Mouse (Mus musculus) forebrain, embryonic 12.5 days (tissue): ENCODE data around the gene Rabgef1. TPM values are rescaled to one million over a fixed set of nuclear protein-coding genes. Genes with fewer than 3 reads are reported as not detected.

Experiments
- ATAC-seq: fragments of 200-750 bp; cut with Nextera tagmentation; 2 replicates; pipeline ENCODE4 v1.8.0; 2017; ENCODE audit warnings: moderate TSS enrichment; ENCODE audit not compliant: low FRiP score
- H3K27ac ChIP-seq: fragments of 300-500 bp; sonication (generic); 2 replicates; pipeline ENCODE4 v1.5.1; 2016; ENCODE audit warnings: mild to moderate bottlenecking
- H3K27me3 ChIP-seq: fragments of 300-500 bp; sonication (generic); 2 replicates; pipeline ENCODE4 v1.6.1; 2016; ENCODE audit warnings: mild to moderate bottlenecking
- H3K36me3 ChIP-seq: fragments of 300-500 bp; sonication (generic); replicated peaks from 2 replicates; pipeline ENCODE4 v1.6.1; 2016; ENCODE audit warnings: mild to moderate bottlenecking
- H3K4me1 ChIP-seq: fragments of 300-500 bp; sonication (generic); 2 replicates; pipeline ENCODE4 v1.6.1; 2016
- H3K4me2 ChIP-seq: fragments of 300-500 bp; sonication (generic); 2 replicates; pipeline ENCODE4 v1.6.1; 2016; ENCODE audit warnings: mild to moderate bottlenecking, moderate library complexity
- H3K4me3 ChIP-seq: fragments of 300-500 bp; sonication (generic); replicated peaks from 2 replicates; pipeline ENCODE4 v1.5.1; 2016; ENCODE audit warnings: mild to moderate bottlenecking
- H3K9ac ChIP-seq: fragments of 300-500 bp; sonication (generic); 2 replicates; pipeline ENCODE4 v1.6.1; 2016; ENCODE audit warnings: mild to moderate bottlenecking
- H3K9me3 ChIP-seq: fragments of 300-500 bp; sonication (generic); 2 replicates; pipeline ENCODE4 v1.6.1; 2016
- WGBS: fragments of 180-500 bp; shearing (Covaris S2); methylation state at CpG from one replicate; pipeline ENCODE4 v1.1.7; 2016; 5-methylcytosine and 5-hydroxymethylcytosine counted together
- polyA plus RNA-seq: library from polyadenylated mRNA; unstranded; fragments of >200 nt; fragmentation: Nextera tagmentation; extraction: Ambion mirVana; gene quantifications from 2 replicates; pipeline ENCODE4 v1.2.1, GENCODE M21; 2016

Gene Rabgef1
- polyA plus RNA-seq, 1 experiment from 2014 or later, result 31.5 TPM

GRCm38 (mm10) chr5:130180362-130180761 is 8.8 kb downstream of the Rabgef1 start:
- no peaks in the 10 kb centered on the region for H3K27me3 ChIP-seq
- H3K9ac ChIP-seq, result no peak overlapping the region
- WGBS, result 66% methylated on average over 7 of the region's 7 CpGs
- no peaks in the 10 kb centered on the region for H3K4me1 ChIP-seq
- no peak for ATAC-seq
- no peak overlapping the region for H3K4me2 ChIP-seq
- H3K36me3 ChIP-seq, result no peaks in the 10 kb centered on the region
- H3K27ac ChIP-seq, result no peak overlapping the region
- no peak overlapping the region for H3K4me3 ChIP-seq
- no peaks in the 10 kb centered on the region for H3K9me3 ChIP-seq

GRCm38 (mm10) chr5:130181740-130182540 is 10.3 kb downstream of the Rabgef1 start:
- no peak for ATAC-seq
- Histone ChIP-seq H3K9ac (no peak overlapping the region), H3K9me3 (no peaks in the 10 kb centered on the region), H3K4me2 (no peak overlapping the region), H3K27me3 (no peaks in the 10 kb centered on the region), H3K4me1 (peaks cover 1% of the 10 kb centered on the region; the same call in 1 of the 2 replicates), H3K27ac (no peak overlapping the region), H3K36me3 (no peaks in the 10 kb centered on the region), H3K4me3 (no peak overlapping the region)
- WGBS, result 89% methylated on average over 6 of the region's 6 CpGs

GRCm38 (mm10) chr5:130182541-130182821 is 10.9 kb downstream of the Rabgef1 start:
- no peak overlapping the region for H3K4me2 ChIP-seq
- H3K27me3 ChIP-seq, result no peaks in the 10 kb centered on the region
- no peak for ATAC-seq
- no peak overlapping the region for H3K27ac ChIP-seq
- H3K36me3 ChIP-seq, result no peaks in the 10 kb centered on the region
- no peak overlapping the region for H3K4me3 ChIP-seq
- 89% methylated on average over 3 of the region's 3 CpGs for WGBS
- no peak overlapping the region for H3K9ac ChIP-seq
- no peaks in the 10 kb centered on the region for H3K9me3 ChIP-seq
- peaks cover 2% of the 10 kb centered on the region; the same call in 1 of the 2 replicates for H3K4me1 ChIP-seq

GRCm38 (mm10) chr5:130184193-130184856 is 12.7 kb downstream of the Rabgef1 start:
- H3K9ac ChIP-seq, result no peak overlapping the region
- H3K4me2 ChIP-seq, result no peak overlapping the region
- H3K4me1 ChIP-seq, result peaks cover 2% of the 10 kb centered on the region; the same call in 1 of the 2 replicates
- WGBS, result 93% methylated on average over 9 of the region's 9 CpGs
- H3K36me3 ChIP-seq, result no peaks in the 10 kb centered on the region; the same call in 1 of the 2 replicates
- H3K9me3 ChIP-seq, result no peaks in the 10 kb centered on the region
- no peaks in the 10 kb centered on the region for H3K27me3 ChIP-seq
- H3K27ac ChIP-seq, result no peak overlapping the region
- no peak overlapping the region for H3K4me3 ChIP-seq
- no peak for ATAC-seq

GRCm38 (mm10) chr5:130185312-130185711 is 13.7 kb downstream of the Rabgef1 start:
- H3K4me1 ChIP-seq, result peaks cover 2% of the 10 kb centered on the region; the same call in 1 of the 2 replicates
- ATAC-seq, result no peak
- no peak overlapping the region for H3K4me3 ChIP-seq
- H3K4me2 ChIP-seq, result no peak overlapping the region
- H3K9me3 ChIP-seq, result no peaks in the 10 kb centered on the region
- H3K27ac ChIP-seq, result no peak overlapping the region
- H3K27me3 ChIP-seq, result no peaks in the 10 kb centered on the region
- 91% methylated on average over 6 of the region's 6 CpGs for WGBS
- H3K36me3 ChIP-seq, result peaks cover 8% of the 10 kb centered on the region
- H3K9ac ChIP-seq, result no peak overlapping the region

- Histone ChIP-seq H3K27me3 (no peaks in the 10 kb centered on the region), H3K36me3 (peaks cover 26% of the 10 kb centered on the region), H3K4me2 (no peak overlapping the region), H3K9ac (no peak overlapping the region), H3K4me1 (peaks cover 2% of the 10 kb centered on the region; the same call in 1 of the 2 replicates), H3K27ac (no peak overlapping the region), H3K4me3 (no peak overlapping the region), H3K9me3 (no peaks in the 10 kb centered on the region)
- 43% methylated on average over 7 of the region's 7 CpGs for WGBS
- no peak for ATAC-seq
Observed at GRCm38 (mm10) chr5:130187383-130187782, 15.8 kb downstream of the Rabgef1 start.

GRCm38 (mm10) chr5:130190909-130191308 is 19.3 kb downstream of the Rabgef1 start:
- Histone ChIP-seq H3K4me3 (no peak overlapping the region), H3K27ac (no peak overlapping the region), H3K4me1 (peaks cover 2% of the 10 kb centered on the region; the same call in 1 of the 2 replicates), H3K4me2 (no peak overlapping the region), H3K9ac (no peak overlapping the region), H3K27me3 (no peaks in the 10 kb centered on the region), H3K36me3 (peaks cover 51% of the 10 kb centered on the region), H3K9me3 (no peaks in the 10 kb centered on the region)
- no peak for ATAC-seq
- WGBS, result 91% methylated on average over 6 of the region's 6 CpGs

- Histone ChIP-seq H3K27me3 (no peaks in the 10 kb centered on the region), H3K9ac (no peak overlapping the region), H3K36me3 (peaks cover 51% of the 10 kb centered on the region), H3K4me3 (no peak overlapping the region), H3K9me3 (no peaks in the 10 kb centered on the region), H3K4me2 (no peak overlapping the region), H3K27ac (no peak overlapping the region), H3K4me1 (peaks cover 2% of the 10 kb centered on the region; the same call in 1 of the 2 replicates)
- 94% methylated on average over 6 of the region's 6 CpGs for WGBS
- ATAC-seq, result no peak
Observed at GRCm38 (mm10) chr5:130191865-130192264, 20.3 kb downstream of the Rabgef1 start.

- no peak for ATAC-seq
- Histone ChIP-seq H3K27ac (no peak overlapping the region), H3K36me3 (peaks cover 51% of the 10 kb centered on the region), H3K27me3 (no peaks in the 10 kb centered on the region), H3K4me3 (no peak overlapping the region), H3K9me3 (no peaks in the 10 kb centered on the region), H3K4me2 (no peak overlapping the region), H3K4me1 (no peaks in the 10 kb centered on the region), H3K9ac (no peak overlapping the region)
- WGBS, result 79% methylated on average over 2 of the region's 2 CpGs
Observed at GRCm38 (mm10) chr5:130192356-130192944, 20.9 kb downstream of the Rabgef1 start.

GRCm38 (mm10) chr5:130193760-130194159 is 22.2 kb downstream of the Rabgef1 start:
- Histone ChIP-seq H3K36me3 (peaks cover 62% of the 10 kb centered on the region), H3K4me2 (no peak overlapping the region), H3K9ac (no peak overlapping the region), H3K27ac (no peak overlapping the region), H3K4me3 (no peak overlapping the region), H3K27me3 (no peaks in the 10 kb centered on the region), H3K9me3 (no peaks in the 10 kb centered on the region), H3K4me1 (no peaks in the 10 kb centered on the region)
- WGBS, result 96% methylated on average over 3 of the region's 3 CpGs
- no peak for ATAC-seq

GRCm38 (mm10) chr5:130196307-130196706 is 24.7 kb downstream of the Rabgef1 start:
- no peak overlapping the region for H3K4me2 ChIP-seq
- H3K9me3 ChIP-seq, result no peaks in the 10 kb centered on the region
- no peak overlapping the region for H3K4me3 ChIP-seq
- H3K27ac ChIP-seq, result no peak overlapping the region
- no peak for ATAC-seq
- no peaks in the 10 kb centered on the region for H3K27me3 ChIP-seq
- H3K36me3 ChIP-seq, result peaks cover 56% of the 10 kb centered on the region
- H3K4me1 ChIP-seq, result no peaks in the 10 kb centered on the region
- H3K9ac ChIP-seq, result no peak overlapping the region
- 98% methylated on average over 1 of the region's 1 CpGs for WGBS

GRCm38 (mm10) chr5:130197454-130197853 is 25.9 kb downstream of the Rabgef1 start:
- peaks cover 52% of the 10 kb centered on the region for H3K36me3 ChIP-seq
- WGBS, result 87% methylated on average over 3 of the region's 3 CpGs
- H3K9ac ChIP-seq, result no peak overlapping the region
- no peak overlapping the region for H3K27ac ChIP-seq
- H3K4me2 ChIP-seq, result no peak overlapping the region
- no peaks in the 10 kb centered on the region for H3K27me3 ChIP-seq
- no peaks in the 10 kb centered on the region for H3K4me1 ChIP-seq
- no peak overlapping the region for H3K4me3 ChIP-seq
- no peak for ATAC-seq
- no peaks in the 10 kb centered on the region for H3K9me3 ChIP-seq
